Mouse (Mus musculus) cerebellum, adult 2 months (tissue): ENCODE results near the gene Psmb11.
A peak's percentile ranks its signal among the peaks of the same experiment; 100 is the strongest.

Experiments used
- CTCF ChIP-seq: fragments of 200-500 bp; IDR thresholded peaks from 2 replicates; pipeline ENCODE4 v1.5.1; 2011; ENCODE audit warnings: low read depth, mild to moderate bottlenecking, control low read depth, low read length, moderate library complexity, borderline replicate concordance; ENCODE audit not compliant: insufficient read depth
- POLR2A ChIP-seq: fragments of 200-500 bp; IDR thresholded peaks from 2 replicates; pipeline ENCODE4 v1.6.1; 2011; ENCODE audit warnings: low read length, control low read depth, borderline replicate concordance; ENCODE audit not compliant: insufficient read depth

- TF ChIP-seq CTCF (no peak), POLR2A (peak; percentile 60; the same call in 1 of the 2 replicates)
Measured at GRCm38 (mm10) chr14:54617897-54618365, 3.3 kb upstream of the Psmb11 start, which contains the start of gene Psmb5.
